Mouse (Mus musculus): ENCODE data around the gene Prr19.
"Not testable (repeated sequence)": the region's sequence is repeated elsewhere in the genome, so short reads cannot be mapped to it uniquely, and the experiment has no call there.

Prr19 gene

GRCm38 (mm10) chr7:25301063-25301462 lies at the start of gene Prr19:
Prr19 (plus strand) TSS chr7:25301411.
- no peak for DNase-seq (ENCODE audit: low read depth, low spot score)

DNA sequence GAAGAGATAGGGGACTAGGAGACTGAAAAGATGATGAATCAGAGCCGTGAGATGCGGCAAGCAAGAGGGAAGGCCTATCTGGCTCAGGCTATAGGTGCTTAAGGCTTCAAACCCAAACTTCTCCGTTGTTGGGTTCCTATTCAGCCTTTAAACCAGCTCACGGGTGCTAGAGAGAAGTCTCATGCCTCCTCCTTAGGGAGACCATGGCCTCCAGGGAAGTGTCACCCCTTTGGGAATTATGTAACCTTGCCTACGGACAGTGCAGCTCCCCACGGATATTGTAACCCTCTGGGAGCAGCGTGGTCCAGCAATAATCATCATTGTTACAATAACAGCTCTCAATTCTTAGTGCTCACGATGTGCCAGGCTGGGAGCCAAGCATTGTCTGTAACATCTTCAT lies 49.4 kb upstream of the Prr19 start:
- no peak for DNase-seq (ENCODE audit: low read depth, low spot score)

DNA sequence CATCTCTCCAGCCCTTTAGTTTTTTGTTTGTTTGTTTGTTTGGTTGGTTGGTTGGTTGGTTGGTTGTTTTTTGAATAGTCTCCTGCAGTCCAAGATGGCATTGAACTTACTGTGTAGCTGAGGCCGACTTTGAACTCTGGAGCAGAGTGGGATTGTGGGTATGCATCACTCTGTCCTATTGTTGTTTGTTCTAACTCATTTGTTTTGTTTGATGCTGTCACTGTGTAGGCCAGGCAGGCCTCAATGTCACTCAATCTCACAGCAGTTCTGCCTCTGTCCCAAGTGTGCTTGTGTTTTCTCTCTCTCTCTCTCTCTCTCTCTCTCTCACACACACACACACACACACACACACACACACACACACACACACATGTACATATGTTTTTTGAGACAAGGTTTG lies 39.3 kb upstream of the Prr19 start:
- no peak for DNase-seq (ENCODE audit: low read depth, low spot score)

DNA sequence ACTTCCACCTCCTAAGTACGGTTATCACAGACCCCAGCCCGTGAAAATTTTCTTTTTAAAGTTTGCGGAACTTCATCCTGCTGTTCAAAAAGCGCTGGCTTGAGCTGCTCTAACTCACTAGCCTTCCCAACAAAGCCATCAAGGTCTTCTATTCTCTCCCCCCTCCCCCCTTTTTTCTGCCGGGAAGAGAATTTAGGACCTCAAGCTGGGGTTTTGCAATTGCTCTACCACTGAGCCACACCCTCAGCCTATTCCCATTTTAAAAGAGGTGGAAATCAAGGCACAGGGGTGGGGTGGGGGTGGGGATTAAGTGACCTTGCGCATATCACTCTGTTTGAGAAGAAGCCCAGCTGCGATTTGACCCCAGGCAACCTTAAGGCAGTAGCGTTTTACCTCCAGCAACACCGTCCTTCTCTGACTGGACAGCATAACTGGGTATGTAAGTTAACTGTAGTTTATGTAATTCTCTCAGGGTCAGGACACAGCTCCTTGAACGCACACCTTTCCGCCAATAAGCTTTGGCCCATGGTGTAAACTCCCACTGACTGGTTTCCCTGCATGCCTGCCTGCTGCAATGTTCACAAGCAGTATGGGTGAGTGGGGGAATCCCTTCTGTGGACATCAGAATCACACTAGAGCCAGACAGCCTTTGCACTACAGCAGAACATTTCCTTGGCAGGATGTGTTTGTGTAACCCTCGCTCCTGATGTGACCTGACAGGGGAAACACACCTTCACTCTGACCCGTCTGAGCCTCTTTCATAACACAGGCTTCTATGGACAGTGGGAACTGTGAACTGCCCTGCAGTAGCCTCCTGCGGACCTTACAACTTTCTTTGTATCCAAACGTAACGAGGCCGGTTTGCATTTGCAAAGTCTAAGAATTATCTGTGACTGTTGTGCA lies 37.0 kb upstream of the Prr19 start:
- no peak for DNase-seq (ENCODE audit: low read depth, low spot score)

GRCm38 (mm10) chr7:25265743-25266142 lies 35.5 kb upstream of the Prr19 start:
- not testable (repeated sequence) for DNase-seq (ENCODE audit: low read depth, low spot score)

- DNase-seq (ENCODE audit: low read depth, low spot score) = no peak
Observed at GRCm38 (mm10) chr7:25266180-25266962, 34.8 kb upstream of the Prr19 start.

DNA sequence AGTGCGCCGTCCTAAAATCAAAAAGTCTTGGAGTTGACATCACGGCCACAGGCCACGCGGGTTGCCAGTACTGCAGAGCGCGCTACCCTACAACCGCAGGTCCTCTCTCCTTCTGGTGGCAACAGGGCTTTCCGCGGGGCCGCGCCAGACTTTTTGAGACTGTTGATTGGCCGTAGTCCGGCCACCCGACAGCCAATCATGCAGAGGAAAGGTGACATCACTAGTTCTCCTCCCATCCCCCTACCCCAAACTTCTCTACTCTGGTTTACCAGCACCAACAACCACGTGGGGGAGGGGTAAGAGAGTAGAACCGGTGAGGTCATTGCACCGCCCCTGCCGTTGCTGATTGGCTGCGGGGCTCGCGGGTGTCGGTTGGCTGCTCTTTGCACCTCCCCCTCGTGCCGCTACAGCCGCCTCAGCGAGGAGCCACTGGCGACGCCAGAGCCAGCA lies 33.9 kb upstream of the Prr19 start, which contains the start of gene Cic:
Gene Cic, plus strand, starts transcription at position 404 of the 450 bp plus-strand sequence.
- peak; percentile 99 for DNase-seq (ENCODE audit: low read depth, low spot score)

GRCm38 (mm10) chr7:25267751-25268463 lies 33.3 kb upstream of the Prr19 start:
- peak; percentile 99 for DNase-seq (ENCODE audit: low read depth, low spot score)

DNA sequence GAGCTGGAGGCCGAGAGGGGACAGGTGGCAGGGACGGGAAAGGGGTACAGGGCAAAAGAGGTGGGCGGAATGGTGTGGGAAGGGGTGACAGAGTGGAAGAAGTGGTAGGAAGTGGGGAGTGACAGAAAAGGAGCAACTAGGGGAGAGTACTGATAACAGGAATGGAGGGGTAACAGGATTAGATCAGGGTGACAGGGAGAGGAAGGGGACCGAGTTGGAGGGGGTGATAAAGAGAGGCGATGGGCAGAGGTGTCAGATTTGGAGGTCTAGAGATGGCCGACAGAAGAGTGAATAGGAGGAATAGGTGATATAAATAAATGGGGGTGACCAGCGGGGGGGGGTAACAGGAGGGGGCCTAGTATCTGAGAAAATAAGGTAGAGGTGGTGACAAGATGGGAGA lies 32.6 kb upstream of the Prr19 start:
- no peak for DNase-seq (ENCODE audit: low read depth, low spot score)

DNA sequence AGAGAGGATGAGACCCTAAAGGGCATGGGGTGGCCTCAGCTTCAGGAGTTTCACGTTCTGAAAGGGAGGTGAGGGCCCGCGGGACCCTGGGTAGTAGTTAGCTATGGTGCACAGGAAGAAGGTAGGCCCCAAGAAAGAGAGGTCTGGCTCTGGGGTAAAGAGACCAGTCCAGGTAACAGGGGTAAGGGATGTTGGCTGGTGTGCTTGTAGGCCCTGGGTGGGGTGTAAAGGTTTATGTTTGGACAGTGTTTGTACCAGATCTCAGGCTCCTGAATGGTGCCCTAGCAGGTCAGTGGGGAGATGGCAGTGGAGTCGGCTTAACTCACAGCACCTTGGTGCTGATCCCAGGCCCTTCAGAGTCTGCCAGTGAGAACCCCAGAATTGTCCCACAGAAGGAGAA lies 32.2 kb upstream of the Prr19 start:
- DNase-seq (ENCODE audit: low read depth, low spot score) = peak; percentile 50

DNA sequence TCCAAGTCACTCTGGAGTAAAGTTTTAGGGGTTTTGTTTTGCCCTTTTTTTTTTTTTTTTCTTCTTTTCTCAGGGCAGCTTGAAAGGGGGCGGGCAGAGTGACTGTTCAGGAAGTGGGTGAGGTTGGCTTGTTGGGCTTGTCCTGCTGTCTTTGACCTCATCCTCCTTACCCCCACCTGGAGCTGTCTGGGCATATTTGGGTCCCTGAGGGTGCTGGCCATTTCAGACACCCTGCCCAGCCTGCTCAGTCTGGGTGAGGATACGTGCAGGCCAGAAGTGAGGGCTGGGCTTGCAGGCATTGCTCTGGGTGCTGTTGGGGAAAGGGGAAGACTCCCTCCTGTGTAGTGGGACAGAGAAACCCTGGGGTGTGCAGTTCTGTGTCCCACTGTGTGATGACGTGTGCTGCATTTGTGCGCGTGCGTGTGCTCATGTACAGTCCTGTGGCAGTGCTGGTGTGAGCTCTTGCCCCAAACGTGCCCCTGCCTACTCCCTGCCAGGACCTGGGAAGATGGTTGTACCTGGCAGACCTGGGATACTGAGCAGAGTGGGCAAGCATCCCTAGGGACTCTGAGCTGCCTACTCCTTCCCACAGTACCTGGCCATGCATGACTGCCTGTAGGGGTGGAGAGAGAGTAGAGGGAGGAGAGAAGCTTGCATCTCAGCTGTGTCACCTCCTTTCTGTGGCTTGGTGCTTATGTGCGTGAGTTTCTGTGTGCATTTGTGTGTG lies 31.5 kb upstream of the Prr19 start:
- DNase-seq (ENCODE audit: low read depth, low spot score) = peak; percentile 67

GRCm38 (mm10) chr7:25270652-25271633 lies 30.3 kb upstream of the Prr19 start:
- DNase-seq (ENCODE audit: low read depth, low spot score) = no peak

- no peak for DNase-seq (ENCODE audit: low read depth, low spot score)
Observed at GRCm38 (mm10) chr7:25271651-25272444, 29.4 kb upstream of the Prr19 start.

GRCm38 (mm10) chr7:25272445-25273258 lies 28.6 kb upstream of the Prr19 start:
- DNase-seq (ENCODE audit: low read depth, low spot score) = no peak

- DNase-seq (ENCODE audit: low read depth, low spot score) = no peak
Observed at GRCm38 (mm10) chr7:25273259-25274241, 27.7 kb upstream of the Prr19 start.

GRCm38 (mm10) chr7:25274571-25274970 lies 26.6 kb upstream of the Prr19 start:
- DNase-seq (ENCODE audit: low read depth, low spot score) = peak; percentile 72

- no peak for DNase-seq (ENCODE audit: low read depth, low spot score)
Observed at GRCm38 (mm10) chr7:25274996-25275395, 26.2 kb upstream of the Prr19 start.
